Mouse (Mus musculus) lung, adult 2 months (tissue): ENCODE results near the gene Snd1. TPM values are rescaled to one million over a fixed set of nuclear protein-coding genes. Genes with fewer than 3 reads are reported as not detected.

ENCODE experiments used
- DNase-seq: peaks from one replicate; pipeline ENCODE4 v3.0.0; 2022
- H3K4me1 ChIP-seq: fragments of 200-500 bp; 2 replicates; pipeline ENCODE4 v1.6.1; 2011; ENCODE audit warnings: low read length; ENCODE audit not compliant: control insufficient read depth, insufficient read depth
- H3K4me3 ChIP-seq: fragments of 200-500 bp; replicated peaks from 2 replicates; pipeline ENCODE3; 2011; ENCODE audit warnings: low read depth, mild to moderate bottlenecking, control low read depth, low read length; ENCODE audit errors: extremely low read depth
- CTCF ChIP-seq: fragments of 200-500 bp; IDR thresholded peaks from 2 replicates; pipeline ENCODE4 v1.5.1; 2011; ENCODE audit warnings: mild to moderate bottlenecking, low read length, control low read depth; ENCODE audit not compliant: insufficient read depth
- POLR2A ChIP-seq: fragments of 200-500 bp; IDR thresholded peaks from 2 replicates; pipeline ENCODE4 v1.6.1; 2011; ENCODE audit warnings: low read depth, mild to moderate bottlenecking, control low read depth, low read length, borderline replicate concordance; ENCODE audit errors: extremely low read depth
- WGBS: fragments of 180-500 bp; shearing (Covaris S2); methylation state at CpG from one replicate; pipeline ENCODE4 v1.1.7; 2018; 5-methylcytosine and 5-hydroxymethylcytosine counted together
- polyA plus RNA-seq: library from polyadenylated mRNA; depleted of rRNA; stranded (reverse); fragments of >200 nt; gene quantifications from 2 replicates; pipeline ENCODE4 v1.2.3, GENCODE M21; 2012

Snd1 gene
- polyA plus RNA-seq, 1 experiment: 88.3 TPM

DNA sequence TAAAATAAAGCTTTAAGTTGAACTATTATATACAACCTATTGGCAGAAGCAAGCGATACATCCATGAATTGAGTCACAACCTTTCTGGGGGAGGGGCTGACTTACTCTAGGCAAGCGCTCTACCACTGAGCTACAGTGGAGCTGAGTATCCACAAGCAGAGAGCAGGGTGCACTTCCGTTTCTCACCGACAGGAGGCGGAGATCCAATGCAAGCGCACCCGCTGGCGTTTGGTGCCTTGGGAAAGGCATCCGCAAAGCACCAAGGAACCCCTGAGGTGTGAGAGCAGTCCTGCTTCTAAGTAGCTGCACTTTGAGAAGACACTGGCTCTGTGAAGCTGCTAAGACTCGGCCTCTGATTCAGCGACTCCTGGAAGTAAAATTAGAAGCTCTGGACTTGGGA lies 480.6 kb downstream of the Snd1 start:
- TF ChIP-seq POLR2A (no peak), CTCF (peak; percentile 65)
- 27% methylated on average over 11 of the region's 11 CpGs for WGBS
- no peaks in the 10 kb centered on the region for H3K4me1 ChIP-seq
- H3K4me3 ChIP-seq: no peak overlapping the region
- DNase-seq: peak; percentile 17

DNA sequence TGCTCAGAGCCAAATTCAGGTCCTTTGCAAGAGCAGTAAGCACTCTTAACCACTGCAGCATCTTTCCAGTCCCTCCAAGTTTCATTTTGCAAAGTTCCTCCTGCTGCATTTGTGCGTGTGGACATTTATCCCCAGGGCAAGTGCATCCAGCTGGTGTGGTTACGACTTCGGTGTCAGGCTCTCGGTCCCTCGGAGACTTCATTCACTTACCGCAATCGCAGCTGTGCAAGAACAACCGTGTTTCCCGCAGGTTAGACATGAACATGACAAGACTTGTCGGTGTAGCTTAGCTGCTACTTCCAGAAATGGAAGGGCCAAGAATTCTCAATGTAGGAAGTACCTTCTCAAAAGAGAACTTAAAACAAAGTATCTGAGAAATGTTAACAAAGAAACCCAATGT lies 482.5 kb downstream of the Snd1 start:
- 82% methylated on average over 10 of the region's 10 CpGs for WGBS

DNA sequence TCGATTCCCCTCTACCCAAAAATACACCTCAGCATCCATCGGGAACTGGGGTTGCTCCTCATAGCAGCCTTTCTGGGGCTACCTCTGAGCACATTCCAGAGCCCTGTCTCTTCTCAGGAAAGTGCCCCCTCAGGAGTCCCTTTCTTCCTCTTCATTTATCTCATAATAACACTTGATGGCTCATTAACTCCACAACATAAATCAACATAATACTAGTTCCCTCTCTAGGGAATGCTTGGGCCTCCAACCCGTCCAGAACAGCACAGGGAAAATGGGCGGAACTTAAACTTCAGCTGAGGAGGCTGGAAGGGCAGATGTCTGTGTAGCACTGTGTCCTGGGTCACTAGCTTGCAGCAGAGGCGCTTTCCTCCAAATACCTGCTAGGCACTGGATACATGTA lies 488.2 kb downstream of the Snd1 start:
- no peak overlapping the region for H3K4me3 ChIP-seq
- DNase-seq: no peak
- no peaks in the 10 kb centered on the region for H3K4me1 ChIP-seq
- TF ChIP-seq POLR2A: no peak
- TF ChIP-seq CTCF: no peak
- WGBS: 71% methylated on average over 5 of the region's 5 CpGs

More for the DNA sequence above, 482.5 kb downstream of the Snd1 start:
- Histone ChIP-seq H3K4me1 (no peaks in the 10 kb centered on the region), H3K4me3 (no peak overlapping the region)
- no peak for DNase-seq
- TF ChIP-seq CTCF (no peak), POLR2A (no peak)

DNA sequence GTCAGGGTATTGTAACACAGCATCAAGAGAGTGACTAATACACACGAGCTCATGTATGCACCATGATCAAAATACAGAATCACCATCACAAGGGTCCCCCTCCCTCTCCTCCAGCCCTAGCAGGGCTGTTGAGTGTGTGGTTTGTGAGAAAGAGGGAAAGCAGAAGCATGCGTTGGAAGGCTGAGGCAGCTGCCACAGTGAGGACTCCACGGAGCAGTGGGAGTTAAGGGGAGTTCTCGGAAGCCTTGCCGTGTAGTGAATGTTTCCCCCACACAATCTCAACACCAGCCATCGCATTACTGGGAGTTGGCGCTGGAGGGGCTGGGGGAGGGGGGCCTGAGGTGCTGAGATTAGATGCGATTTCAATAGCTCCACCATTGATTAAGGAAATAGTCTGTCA lies 490.3 kb downstream of the Snd1 start:
- whole genome bisulfite sequencing: 37% methylated on average over 8 of the region's 8 CpGs
- H3K4me1 ChIP-seq: no peaks in the 10 kb centered on the region
- TF ChIP-seq POLR2A: no peak
- no peak for TF ChIP-seq CTCF
- no peak overlapping the region for H3K4me3 ChIP-seq
- DNase-seq: no peak

DNA sequence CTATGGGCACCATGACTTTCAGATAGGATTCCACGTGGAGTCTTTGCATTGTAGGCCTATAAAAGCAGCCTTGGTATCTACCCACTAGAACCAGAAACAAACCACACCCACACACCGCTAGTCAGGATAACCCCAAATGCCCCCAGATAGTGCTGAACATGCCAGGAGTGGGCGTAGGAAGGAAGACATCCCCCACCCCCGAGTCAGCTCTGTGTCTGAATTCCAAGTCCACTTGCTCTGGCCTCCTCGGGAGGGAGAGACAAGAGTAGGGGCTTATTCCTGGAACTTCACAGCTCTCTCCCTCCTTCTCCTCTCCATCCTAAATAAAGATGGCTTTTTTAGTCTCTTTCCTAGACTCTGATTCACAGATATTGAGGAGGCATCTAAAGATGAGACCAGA lies 494.7 kb downstream of the Snd1 start:
- Histone ChIP-seq H3K4me1 (no peaks in the 10 kb centered on the region), H3K4me3 (no peak overlapping the region)
- DNase-seq: no peak
- 32% methylated on average over 5 of the region's 5 CpGs for WGBS
- TF ChIP-seq POLR2A (no peak), CTCF (no peak)

DNA sequence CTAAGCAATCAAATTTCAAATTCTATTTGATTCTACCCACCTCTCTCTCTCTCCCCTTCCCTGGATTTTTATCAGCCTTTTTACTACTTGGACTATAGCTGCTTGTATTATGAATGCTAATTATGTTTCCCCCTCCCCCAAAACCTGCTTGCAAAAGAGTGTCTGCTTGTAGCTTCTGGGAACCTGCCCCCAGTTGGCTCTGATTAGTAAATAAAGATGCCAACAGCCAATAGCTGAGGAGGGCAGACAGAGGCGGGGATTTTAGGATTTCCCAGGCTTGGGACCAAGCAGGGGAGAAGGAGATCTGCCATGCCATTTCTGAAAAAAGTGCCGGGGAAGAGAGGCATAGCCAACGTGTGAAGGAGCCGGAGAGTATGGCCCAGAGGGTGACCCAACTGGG lies 495.8 kb downstream of the Snd1 start:
- TF ChIP-seq POLR2A: no peak
- no peak for TF ChIP-seq CTCF
- no peak overlapping the region for H3K4me3 ChIP-seq
- WGBS: 59% methylated on average over 4 of the region's 4 CpGs
- H3K4me1 ChIP-seq: no peaks in the 10 kb centered on the region
- no peak for DNase-seq

DNA sequence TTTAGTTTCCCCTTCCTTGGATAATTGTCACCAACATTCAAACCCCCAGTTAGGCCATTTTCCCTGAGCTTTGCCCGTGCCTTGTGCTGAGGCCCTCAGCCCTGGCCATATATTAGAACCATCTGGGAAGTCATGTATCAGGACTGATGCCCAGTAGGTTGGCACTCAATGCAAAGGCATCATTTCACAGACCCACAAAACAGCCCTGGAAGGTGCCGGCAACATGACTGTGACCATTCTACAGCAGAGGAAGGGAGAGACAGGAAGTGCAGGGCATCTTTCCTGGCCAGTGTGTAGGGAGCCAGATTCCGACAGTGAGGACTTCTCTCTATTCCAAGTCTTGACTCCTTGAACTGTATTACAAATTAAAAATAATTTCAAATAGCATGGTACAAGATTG lies 499.6 kb downstream of the Snd1 start:
- TF ChIP-seq CTCF (no peak), POLR2A (no peak)
- Histone ChIP-seq H3K4me3 (no peak overlapping the region), H3K4me1 (no peaks in the 10 kb centered on the region)
- no peak for DNase-seq
- 75% methylated on average over 3 of the region's 3 CpGs for WGBS

DNA sequence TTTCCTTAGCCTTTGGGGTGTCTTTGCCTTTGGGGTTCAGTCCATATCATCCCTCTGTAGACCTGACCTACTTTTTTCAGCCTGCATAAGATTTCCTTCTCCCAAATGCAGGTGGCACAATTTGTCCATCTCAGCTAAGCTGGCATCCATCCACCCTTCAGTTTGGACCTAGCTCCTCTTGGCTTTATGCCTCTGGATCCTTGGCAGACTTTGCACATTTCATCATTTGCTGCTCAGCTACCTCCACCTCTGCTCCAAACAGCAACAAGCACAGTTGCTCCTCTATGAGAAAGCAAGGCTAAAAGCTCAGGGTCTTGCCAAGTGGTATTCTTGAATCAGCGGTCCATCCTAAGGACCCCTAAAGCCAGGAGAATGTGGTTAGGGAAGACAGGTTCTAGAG lies 500.2 kb downstream of the Snd1 start:
- H3K4me3 ChIP-seq: no peak overlapping the region
- WGBS: 94% methylated on average over 1 of the region's 1 CpGs
- DNase-seq: no peak

DNA sequence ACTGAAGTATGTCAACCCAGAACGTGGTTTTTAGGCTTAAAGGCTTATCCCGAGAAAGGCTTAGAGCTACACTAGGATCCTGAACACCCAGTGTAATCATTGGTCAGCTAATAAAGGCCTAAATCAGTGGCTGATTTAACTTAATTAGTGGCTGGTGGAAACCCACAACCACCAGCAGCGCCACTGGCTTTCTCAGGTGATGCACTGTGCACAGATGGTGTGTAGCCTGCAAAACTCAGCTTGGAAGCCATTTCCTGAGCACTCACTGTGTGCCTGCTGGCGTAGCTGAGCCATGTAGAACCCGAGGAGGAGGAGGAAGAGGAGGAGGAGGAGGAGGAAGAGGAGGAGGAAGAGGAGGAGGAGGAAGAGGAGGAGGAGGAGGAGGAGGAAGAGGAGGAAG lies 503.1 kb downstream of the Snd1 start:
- no peak for DNase-seq
- WGBS: 43% methylated on average over 5 of the region's 5 CpGs
- Histone ChIP-seq H3K4me3 (no peak overlapping the region), H3K4me1 (no peaks in the 10 kb centered on the region)
- TF ChIP-seq CTCF (no peak), POLR2A (no peak)

More for the DNA sequence above, 500.2 kb downstream of the Snd1 start:
- TF ChIP-seq CTCF: no peak
- TF ChIP-seq POLR2A: no peak
- H3K4me1 ChIP-seq: no peaks in the 10 kb centered on the region

DNA sequence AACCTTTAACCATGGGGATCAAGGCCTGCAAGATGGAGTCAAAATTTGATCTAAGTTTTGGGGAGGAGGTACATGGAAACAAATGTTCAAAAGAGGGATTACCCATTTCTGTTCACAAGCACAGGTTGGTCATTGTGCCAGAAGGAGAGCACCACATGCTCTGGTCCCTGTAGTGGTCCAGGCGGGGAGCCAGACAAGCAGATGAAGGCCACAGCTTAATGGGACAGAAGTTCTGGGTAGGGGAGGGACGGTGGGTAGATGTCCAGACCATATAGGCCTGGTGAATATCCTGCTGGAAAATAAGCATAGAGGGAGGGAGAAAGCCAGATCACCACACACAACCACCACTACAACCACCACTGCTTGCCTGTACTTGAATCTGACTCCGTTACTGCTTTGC lies 503.9 kb downstream of the Snd1 start:
- no peaks in the 10 kb centered on the region for H3K4me1 ChIP-seq
- no peak overlapping the region for H3K4me3 ChIP-seq
- DNase-seq: no peak
- WGBS: 90% methylated on average over 3 of the region's 3 CpGs
- TF ChIP-seq CTCF (no peak), POLR2A (no peak)

DNA sequence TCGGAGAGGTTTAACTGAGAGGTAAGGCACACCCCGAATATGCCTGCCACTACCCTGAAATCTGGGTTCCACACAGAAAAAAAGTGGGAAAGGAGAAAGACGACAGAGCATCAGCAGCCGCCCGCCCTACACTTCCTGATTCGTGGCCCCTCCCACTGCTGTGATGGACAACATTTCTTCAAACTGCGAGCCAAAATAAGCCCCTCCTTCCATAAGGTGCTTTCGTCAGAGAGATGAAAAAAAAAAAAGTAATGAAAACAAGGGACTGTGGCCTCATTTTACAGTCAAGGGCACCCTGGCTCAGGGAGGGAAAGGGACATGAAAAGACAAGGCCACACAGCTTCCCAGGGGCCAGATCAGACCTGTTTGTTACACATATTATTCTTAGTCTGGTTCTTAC lies 504.6 kb downstream of the Snd1 start:
- no peak for DNase-seq
- H3K4me3 ChIP-seq: no peak overlapping the region
- no peaks in the 10 kb centered on the region for H3K4me1 ChIP-seq
- 65% methylated on average over 8 of the region's 8 CpGs for WGBS
- no peak for TF ChIP-seq POLR2A
- no peak for TF ChIP-seq CTCF
